Mouse (Mus musculus) forebrain, embryonic 14.5 days (tissue): ENCODE data around the gene Rnf11. TPM values are rescaled to one million over a fixed set of nuclear protein-coding genes. Genes with fewer than 3 reads are reported as not detected.

Experiments used
- ATAC-seq: fragments of 200-750 bp; cut with Nextera tagmentation; 2 replicates; pipeline ENCODE4 v1.8.0; 2017; ENCODE audit warnings: mild to moderate bottlenecking, moderate library complexity
- DNase-seq: peaks from one replicate; pipeline ENCODE4 v3.0.0-alpha.2; 2015; ENCODE audit warnings: low spot score
- H3K27ac ChIP-seq: fragments of 300-500 bp; sonication (generic); 2 replicates; pipeline ENCODE4 v1.5.1; 2014; ENCODE audit warnings: low read depth, mild to moderate bottlenecking, control low read depth, low read length, moderate library complexity
- H3K27me3 ChIP-seq: fragments of 300-500 bp; sonication (generic); replicated peaks from 2 replicates; pipeline ENCODE4 v1.6.1; 2014; ENCODE audit warnings: low read length, control low read depth, mixed read lengths; ENCODE audit not compliant: control insufficient read depth, insufficient read depth
- H3K36me3 ChIP-seq: fragments of 300-500 bp; sonication (generic); 2 replicates; pipeline ENCODE4 v1.6.1; 2014; ENCODE audit warnings: low read length, control low read depth; ENCODE audit not compliant: control insufficient read depth, insufficient read depth
- H3K4me1 ChIP-seq: fragments of 300-500 bp; sonication (generic); 2 replicates; pipeline ENCODE4 v1.6.1; 2014; ENCODE audit warnings: antibody characterized with exemption, low read length, control low read depth; ENCODE audit not compliant: control insufficient read depth, insufficient read depth
- H3K4me2 ChIP-seq: fragments of 300-500 bp; sonication (generic); 2 replicates; pipeline ENCODE4 v1.6.1; 2014; ENCODE audit warnings: mild to moderate bottlenecking, control low read depth, low read length
- H3K4me3 ChIP-seq: fragments of 300-500 bp; sonication (generic); 2 replicates; pipeline ENCODE4 v1.5.1; 2014; ENCODE audit warnings: low read depth, low read length, control low read depth
- H3K9ac ChIP-seq: fragments of 300-500 bp; sonication (generic); 2 replicates; pipeline ENCODE4 v1.6.1; 2014; ENCODE audit warnings: mild to moderate bottlenecking, low read length, control low read depth, moderate library complexity
- H3K9me3 ChIP-seq: fragments of 300-500 bp; sonication (generic); replicated peaks from 2 replicates; pipeline ENCODE4 v1.6.1; 2016; ENCODE audit warnings: low read length, control low read depth, mixed read lengths; ENCODE audit not compliant: control insufficient read depth
- WGBS: fragments of 180-500 bp; shearing (Covaris S2); extraction: QIAGEN DNeasy Blood & Tissue Kit; methylation state at CpG from one replicate; pipeline ENCODE4 v1.1.7; 2014; 5-methylcytosine and 5-hydroxymethylcytosine counted together
- polyA plus RNA-seq: library from polyadenylated mRNA; unstranded; fragments of >200 nt; fragmentation: Nextera tagmentation; extraction: Ambion mirVana; gene quantifications from 2 replicates; pipeline ENCODE4 v1.2.1, GENCODE M21; 2014

Rnf11 gene
- polyA plus RNA-seq, 1 experiment from 2014 or later, result 74.1 TPM

DNA sequence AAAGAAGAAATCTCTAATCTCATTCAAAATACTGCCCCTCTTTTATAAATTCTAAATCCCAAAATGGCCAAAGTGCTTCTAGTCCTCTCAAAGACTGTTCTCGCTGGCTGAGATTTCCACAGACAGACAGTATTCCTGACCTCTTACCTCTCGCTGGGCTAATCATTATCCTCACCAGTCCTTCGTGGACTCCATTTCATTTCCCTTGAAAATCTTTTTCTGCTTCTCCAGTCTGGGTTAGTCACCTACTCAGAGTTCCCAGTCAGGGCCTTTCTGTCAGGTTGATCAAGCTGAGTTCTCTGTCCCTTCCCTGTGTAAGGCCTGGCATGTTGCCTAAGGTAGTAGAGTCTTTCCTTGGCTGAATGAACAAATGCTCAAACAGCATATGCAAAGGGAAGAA lies 7.1 kb downstream of the Rnf11 start:
- Histone ChIP-seq H3K9me3 (no peaks in the 10 kb centered on the region), H3K27me3 (no peaks in the 10 kb centered on the region), H3K9ac (no peak overlapping the region), H3K4me2 (no peak overlapping the region), H3K4me1 (peaks cover 6% of the 10 kb centered on the region), H3K36me3 (no peaks in the 10 kb centered on the region), H3K27ac (no peak overlapping the region), H3K4me3 (no peak overlapping the region)
- WGBS, result 93% methylated on average over 3 of the region's 3 CpGs
- no peak for DNase-seq
- ATAC-seq, result no peak

DNA sequence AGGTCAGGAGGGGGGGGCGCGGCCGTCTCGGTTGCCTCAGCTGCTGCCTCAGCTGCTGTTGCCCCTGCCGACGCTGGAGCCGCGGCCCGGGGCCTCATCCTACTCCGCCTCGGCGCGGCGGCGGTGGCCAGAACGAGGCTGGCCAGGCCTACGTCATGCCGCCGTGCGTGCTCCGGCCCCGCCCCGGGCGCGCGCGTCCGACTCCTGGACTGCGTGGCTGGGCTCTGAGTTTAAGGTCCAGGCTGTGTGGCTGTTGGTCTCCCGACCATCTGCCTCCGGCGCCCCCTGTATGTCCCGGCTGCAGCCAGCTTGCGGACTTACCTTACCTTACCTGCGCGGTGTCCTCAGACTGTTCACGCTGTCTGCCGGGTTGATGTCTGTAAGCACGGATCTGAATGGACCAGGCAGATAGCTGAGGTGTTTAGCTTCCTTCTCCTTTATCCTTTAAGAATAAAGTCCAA lies 7.9 kb downstream of the Rnf11 start:
- under 1% methylated on average over 32 of the region's 39 CpGs for WGBS
- peak overlapping the region; percentile 91 for H3K27ac ChIP-seq
- peak overlapping the region; percentile 75 for H3K4me2 ChIP-seq
- H3K27me3 ChIP-seq, result no peaks in the 10 kb centered on the region
- peak overlapping the region; percentile 86 for H3K4me3 ChIP-seq
- peaks cover 6% of the 10 kb centered on the region for H3K4me1 ChIP-seq
- ATAC-seq, result peak; percentile 99
- peak overlapping the region; percentile 97 for H3K9ac ChIP-seq
- DNase-seq, result peak; percentile 92
- no peaks in the 10 kb centered on the region for H3K9me3 ChIP-seq
- no peaks in the 10 kb centered on the region for H3K36me3 ChIP-seq

DNA sequence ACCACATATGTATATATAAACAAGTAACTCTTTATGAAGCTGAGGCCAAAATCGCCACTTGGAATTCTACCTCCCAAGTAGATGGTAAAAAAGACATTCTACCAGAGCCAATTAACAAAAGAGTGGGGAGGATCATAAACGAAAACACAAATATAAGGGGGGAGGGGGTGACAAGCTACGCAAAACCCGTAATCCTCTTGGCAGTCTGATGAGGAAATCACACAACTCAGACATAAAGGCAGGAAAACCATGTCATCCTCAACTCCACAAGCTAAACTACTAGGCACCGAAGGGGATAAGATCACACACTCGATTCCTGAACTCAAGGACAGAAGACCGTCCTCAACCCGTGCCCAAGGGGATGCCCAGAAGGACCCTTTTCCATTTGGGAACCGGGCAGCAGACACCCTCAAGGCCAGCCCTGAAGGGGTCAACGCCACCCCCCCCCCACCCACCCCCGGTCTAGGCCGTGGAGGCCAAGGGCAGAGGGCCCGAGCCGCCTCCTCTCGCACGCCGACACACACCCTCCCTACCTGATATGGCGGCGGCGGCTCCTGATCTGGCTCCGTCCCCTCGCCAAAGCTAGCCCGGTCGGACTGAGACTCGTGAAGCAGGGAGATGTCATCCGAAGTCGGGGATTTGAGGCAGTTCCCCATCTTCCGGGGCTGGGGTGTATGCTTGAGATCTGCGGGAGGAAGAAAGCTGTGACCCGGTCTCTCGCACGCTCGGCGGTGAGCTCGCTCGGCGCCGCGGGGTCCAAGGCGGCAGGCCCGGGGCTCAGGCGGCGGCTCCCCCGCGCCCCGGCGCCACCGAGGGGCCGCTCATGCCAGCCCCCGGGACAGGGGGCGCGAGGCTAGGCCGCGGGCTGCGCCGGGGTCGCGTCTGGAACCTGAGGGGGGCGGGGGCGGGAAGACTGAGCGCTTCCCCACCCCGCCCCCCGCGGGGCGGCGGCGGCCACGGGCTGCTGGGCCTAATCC lies 8.7 kb downstream of the Rnf11 start:
- H3K27ac ChIP-seq, result peak overlapping the region; percentile 91
- peaks cover 6% of the 10 kb centered on the region for H3K4me1 ChIP-seq
- no peaks in the 10 kb centered on the region for H3K27me3 ChIP-seq
- peak overlapping the region; percentile 97 for H3K9ac ChIP-seq
- ATAC-seq (peak; percentile 73), DNase-seq (peak; percentile 46)
- under 1% methylated on average over 55 of the region's 68 CpGs for WGBS
- H3K9me3 ChIP-seq, result no peaks in the 10 kb centered on the region
- no peaks in the 10 kb centered on the region for H3K36me3 ChIP-seq
- peak overlapping the region; percentile 86 for H3K4me3 ChIP-seq
- peak overlapping the region; percentile 75 for H3K4me2 ChIP-seq

DNA sequence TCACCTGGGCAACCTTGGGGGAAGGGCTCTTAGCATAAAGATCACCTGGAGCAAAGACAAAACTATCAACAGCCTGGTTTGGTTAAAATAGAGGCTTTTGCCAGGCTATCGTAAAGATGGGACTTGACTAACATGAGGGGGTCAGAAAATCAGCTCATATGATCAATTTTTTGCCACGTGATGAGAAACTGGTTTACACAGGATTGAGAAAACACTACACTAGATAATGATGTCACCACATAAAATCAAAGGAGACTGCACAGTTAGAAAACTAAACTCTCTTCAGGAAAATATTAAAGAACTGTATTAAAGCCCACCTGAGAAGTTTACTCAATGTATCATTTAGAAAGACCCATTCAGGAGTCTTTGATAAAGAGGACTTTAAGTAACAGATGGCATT lies 9.4 kb downstream of the Rnf11 start:
- Histone ChIP-seq H3K9me3 (no peaks in the 10 kb centered on the region), H3K4me1 (peaks cover 6% of the 10 kb centered on the region), H3K4me3 (peak overlapping the region; percentile 86), H3K36me3 (no peaks in the 10 kb centered on the region), H3K9ac (peak overlapping the region; percentile 97; the same call in 1 of the 2 replicates), H3K4me2 (peak overlapping the region; percentile 75), H3K27me3 (no peaks in the 10 kb centered on the region), H3K27ac (no peak overlapping the region)
- 52% methylated on average over 2 of the region's 2 CpGs for WGBS
- DNase-seq (no peak), ATAC-seq (no peak)

DNA sequence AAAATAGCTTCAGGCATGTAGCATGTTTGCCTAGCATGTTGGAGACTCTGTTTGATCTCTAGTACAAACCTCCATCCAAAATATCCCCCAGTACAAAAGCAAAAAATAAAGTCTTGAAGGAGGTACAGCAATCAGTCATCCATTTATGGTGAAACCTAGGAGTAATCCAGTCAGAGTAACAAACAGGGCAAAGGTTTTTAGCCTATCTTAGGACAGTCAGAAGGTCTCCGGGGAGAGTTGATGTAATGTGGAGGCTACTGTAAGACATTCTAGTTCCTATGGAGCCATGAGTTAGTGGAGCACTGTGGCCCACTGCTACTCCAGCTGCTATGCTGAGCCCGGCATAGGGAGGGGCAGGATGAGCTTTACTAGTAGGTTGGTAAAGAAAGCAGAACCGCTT lies 12.0 kb downstream of the Rnf11 start:
- 89% methylated on average over 3 of the region's 3 CpGs for WGBS
- ATAC-seq, result no peak

DNA sequence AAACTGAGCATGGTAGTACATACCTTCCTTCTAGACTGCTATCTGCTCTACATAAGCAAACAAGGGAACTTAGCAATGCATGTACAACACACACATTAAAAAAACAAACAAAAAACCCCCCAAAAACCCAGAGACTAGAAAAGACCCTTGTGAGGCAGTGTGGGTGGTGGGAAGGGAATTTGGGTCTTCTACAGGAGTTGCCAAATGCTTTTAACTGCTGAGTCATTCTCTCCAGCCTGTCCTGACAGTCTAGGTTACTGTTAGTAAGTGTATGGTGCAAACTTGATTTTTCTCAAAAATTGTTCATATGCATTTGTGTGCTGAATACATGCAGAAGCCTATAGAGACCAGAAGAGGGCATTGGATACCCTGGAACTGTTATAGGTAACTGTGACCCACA lies 12.9 kb downstream of the Rnf11 start:
- Histone ChIP-seq H3K36me3 (no peaks in the 10 kb centered on the region), H3K9me3 (no peaks in the 10 kb centered on the region), H3K4me3 (no peak overlapping the region), H3K9ac (no peak overlapping the region), H3K4me1 (peaks cover 6% of the 10 kb centered on the region), H3K4me2 (no peak overlapping the region), H3K27me3 (no peaks in the 10 kb centered on the region), H3K27ac (no peak overlapping the region)
- ATAC-seq, result no peak
- no peak for DNase-seq

More for the DNA sequence above, 12.0 kb downstream of the Rnf11 start:
- Histone ChIP-seq H3K9ac (no peak overlapping the region), H3K4me3 (no peak overlapping the region), H3K36me3 (no peaks in the 10 kb centered on the region), H3K27ac (no peak overlapping the region), H3K4me1 (peaks cover 6% of the 10 kb centered on the region), H3K27me3 (no peaks in the 10 kb centered on the region), H3K9me3 (no peaks in the 10 kb centered on the region), H3K4me2 (no peak overlapping the region)
- DNase-seq, result no peak

DNA sequence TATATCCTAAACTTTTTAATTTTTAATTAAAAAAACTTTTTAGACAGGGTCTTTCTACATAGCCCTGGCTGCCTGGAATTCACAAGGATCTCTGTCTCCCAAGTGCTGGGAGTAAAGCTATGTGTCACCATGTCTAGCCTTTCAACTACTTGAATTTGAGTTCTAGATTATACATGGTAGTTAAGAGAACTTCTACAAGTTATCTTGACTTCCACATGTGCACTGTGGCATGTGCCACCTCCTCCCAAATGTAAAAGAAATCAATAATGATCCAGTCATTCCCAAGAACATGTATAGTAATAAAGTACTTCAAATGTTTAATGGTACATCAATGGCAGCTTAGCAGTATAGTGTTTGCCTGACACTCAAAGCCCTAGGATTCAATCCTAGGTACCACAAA lies 16.8 kb downstream of the Rnf11 start:
- Histone ChIP-seq H3K4me2 (no peak overlapping the region), H3K9ac (no peak overlapping the region), H3K27me3 (no peaks in the 10 kb centered on the region), H3K27ac (no peak overlapping the region), H3K4me3 (no peak overlapping the region), H3K4me1 (no peaks in the 10 kb centered on the region), H3K9me3 (no peaks in the 10 kb centered on the region), H3K36me3 (no peaks in the 10 kb centered on the region)
- DNase-seq (no peak), ATAC-seq (no peak)

DNA sequence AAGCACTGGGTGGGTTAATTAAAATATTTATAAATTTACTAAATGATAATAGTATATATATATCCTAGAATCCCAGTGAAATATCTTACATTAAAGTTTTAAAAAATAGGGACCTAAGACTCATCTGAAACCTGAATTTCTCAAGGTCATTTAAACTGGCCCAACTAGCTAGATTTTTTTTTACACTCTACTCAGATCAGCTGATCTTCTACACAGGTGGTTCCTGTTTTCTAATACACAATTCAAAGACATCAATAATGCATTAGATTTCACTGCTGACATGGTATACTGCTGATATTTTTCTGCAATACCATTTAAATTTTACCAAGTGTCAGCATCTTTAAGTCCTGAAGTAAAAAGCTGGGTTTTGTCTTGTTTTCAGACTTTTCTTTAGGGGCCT lies 20.6 kb downstream of the Rnf11 start:
- ATAC-seq (no peak), DNase-seq (no peak)
- Histone ChIP-seq H3K4me1 (no peaks in the 10 kb centered on the region), H3K36me3 (no peaks in the 10 kb centered on the region), H3K27ac (no peak overlapping the region), H3K9ac (no peak overlapping the region), H3K4me2 (no peak overlapping the region), H3K9me3 (no peaks in the 10 kb centered on the region), H3K4me3 (no peak overlapping the region), H3K27me3 (no peaks in the 10 kb centered on the region)

DNA sequence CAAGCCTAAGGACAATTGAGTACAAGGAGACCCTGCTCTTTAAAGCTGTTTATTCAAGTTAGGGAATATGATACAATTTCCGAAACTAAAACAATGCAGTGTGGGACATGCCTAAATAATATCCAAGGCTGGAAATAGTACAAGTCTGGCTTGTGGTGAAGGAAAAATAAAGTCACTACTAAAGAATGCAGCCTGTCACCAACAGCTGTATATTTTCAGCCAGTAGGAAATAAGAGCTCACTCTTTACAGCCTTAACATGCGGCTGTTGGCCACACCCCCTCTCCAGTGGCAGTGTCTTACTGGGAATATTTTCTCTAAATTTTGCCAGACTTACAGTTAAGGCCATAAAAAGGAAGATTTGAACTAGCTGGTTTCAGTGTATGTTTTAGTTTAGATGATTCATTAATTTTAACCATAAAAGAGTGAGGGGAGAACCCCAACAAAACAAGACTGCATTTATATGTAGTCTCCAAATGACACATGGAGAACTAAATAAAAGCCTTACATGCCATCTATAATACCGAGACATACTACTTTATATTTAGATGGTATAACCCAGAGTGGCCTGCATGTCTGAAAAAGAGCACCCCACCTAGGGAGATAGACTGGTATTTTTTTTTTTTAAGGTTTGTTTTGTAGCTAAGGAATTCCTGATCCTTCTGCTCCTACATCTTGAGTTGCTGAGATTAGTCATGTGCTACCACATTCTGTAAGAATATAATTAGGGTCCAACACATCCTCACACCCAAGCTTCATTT lies 23.9 kb downstream of the Rnf11 start:
- WGBS, result 80% methylated on average over 3 of the region's 3 CpGs
- H3K9ac ChIP-seq, result no peak overlapping the region
- no peaks in the 10 kb centered on the region for H3K27me3 ChIP-seq
- no peak overlapping the region for H3K27ac ChIP-seq
- no peaks in the 10 kb centered on the region for H3K36me3 ChIP-seq
- no peaks in the 10 kb centered on the region for H3K4me1 ChIP-seq
- H3K4me2 ChIP-seq, result no peak overlapping the region
- DNase-seq, result no peak
- ATAC-seq, result no peak
- H3K4me3 ChIP-seq, result no peak overlapping the region
- H3K9me3 ChIP-seq, result no peaks in the 10 kb centered on the region
